Mouse (Mus musculus): Measurements from ENCODE around the gene Drc1. TPM values are rescaled to one million over a fixed set of nuclear protein-coding genes. Genes with fewer than 3 reads are reported as not detected.
A peak's percentile ranks its signal among the peaks of the same experiment; 100 is the strongest.

The Drc1 gene
- total RNA-seq, 2 experiments from 2014 or later: 7.6 to 8.6 TPM

GRCm38 (mm10) chr5:30389836-30390235 lies 108.6 kb downstream of the Drc1 start:
- no peak overlapping the region for H3K27ac ChIP-seq
- DNase-seq (ENCODE audit: low spot score in 2 of 2): no peak
- no peak overlapping the region for H3K4me3 ChIP-seq
- no peak for TF ChIP-seq CTCF (conservative IDR thresholded peaks at IDR 0.05)

DNA sequence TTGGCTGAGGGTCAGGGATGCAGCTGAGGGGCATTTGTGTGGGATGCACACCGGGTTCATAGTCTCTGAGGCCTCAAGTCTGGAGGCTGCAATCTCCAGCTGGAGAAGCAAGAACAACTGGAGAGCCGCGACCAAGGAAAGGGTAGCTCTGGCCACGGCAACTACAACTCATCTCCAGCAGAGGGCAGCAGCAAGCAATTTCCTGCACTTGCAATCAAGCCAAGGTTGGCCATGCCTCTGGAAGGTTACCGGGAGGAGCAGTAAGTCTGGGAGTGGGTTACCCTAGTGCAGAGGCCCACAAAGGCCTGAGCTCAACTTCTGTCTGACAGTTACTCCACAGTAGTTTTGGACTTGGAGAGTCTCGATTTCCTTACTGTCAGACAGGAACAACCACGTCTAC lies 110.3 kb downstream of the Drc1 start:
- TF ChIP-seq CTCF (conservative IDR thresholded peaks at IDR 0.05): peak; percentile 98

DNA sequence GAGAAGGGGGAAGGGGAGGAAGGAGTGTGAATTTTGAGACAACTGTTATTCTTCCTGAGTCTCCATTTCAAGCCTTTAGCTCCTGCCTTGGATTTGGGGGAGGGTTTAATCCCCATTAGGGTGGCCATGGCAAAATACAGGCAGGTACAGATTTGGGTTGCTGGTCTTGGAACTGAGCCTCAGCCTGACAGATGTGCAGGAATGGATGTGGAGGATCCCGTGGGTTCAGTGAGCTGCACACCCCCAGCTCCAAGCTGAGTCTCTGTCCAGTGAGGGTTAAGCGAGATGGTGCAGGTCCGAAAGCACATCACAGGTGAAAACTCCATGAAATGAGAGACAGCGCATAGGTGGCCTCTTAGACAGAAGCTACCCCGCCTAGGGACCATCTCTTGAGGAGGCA lies 119.3 kb downstream of the Drc1 start:
- Histone ChIP-seq H3K27ac (peak overlapping the region; percentile 58; the same call in 1 of the 2 replicates), H3K4me3 (no peak overlapping the region)
- no peak for TF ChIP-seq CTCF (conservative IDR thresholded peaks at IDR 0.05)
- DNase-seq (ENCODE audit: low spot score in 2 of 2): no peak

More for the DNA sequence above, 110.3 kb downstream of the Drc1 start:
- no peak overlapping the region for H3K27ac ChIP-seq
- peak; percentile 46 to 79 for DNase-seq (ENCODE audit: low spot score in 2 of 2)
- no peak overlapping the region for H3K4me3 ChIP-seq

- no peak for TF ChIP-seq CTCF (conservative IDR thresholded peaks at IDR 0.05)
- peak overlapping the region; percentile 58; the same call in 1 of the 2 replicates for H3K27ac ChIP-seq
- DNase-seq (ENCODE audit: low spot score in 2 of 2): peak in 1 of 2 experiments; percentile 6
- no peak overlapping the region for H3K4me3 ChIP-seq
Measured at GRCm38 (mm10) chr5:30401165-30401564, 120.0 kb downstream of the Drc1 start.

- TF ChIP-seq CTCF (conservative IDR thresholded peaks at IDR 0.05): no peak
- H3K4me3 ChIP-seq: no peak overlapping the region
- DNase-seq (ENCODE audit: low spot score in 2 of 2): peak in 1 of 2 experiments; percentile 6
- H3K27ac ChIP-seq: no peak overlapping the region
Measured at GRCm38 (mm10) chr5:30406876-30407275, 125.7 kb downstream of the Drc1 start.

DNA sequence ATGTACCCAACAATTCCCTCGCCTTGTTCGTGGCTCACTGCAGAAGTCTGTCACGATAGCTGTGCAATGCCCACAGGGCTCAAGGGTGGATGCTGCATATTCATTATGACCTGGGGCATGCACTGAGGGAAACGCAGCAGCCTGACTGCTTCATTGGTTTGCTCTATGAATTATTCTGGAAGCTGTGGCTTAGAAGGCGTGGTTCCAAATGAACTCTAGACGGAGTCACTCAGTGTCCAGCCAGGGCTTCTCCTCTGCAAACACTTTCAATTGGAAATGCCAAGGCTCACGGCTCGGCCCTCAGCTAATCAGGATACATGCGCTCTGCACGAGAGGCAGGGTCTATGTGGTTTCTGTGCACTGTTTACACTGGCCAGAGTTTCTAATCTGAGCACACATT lies 130.3 kb downstream of the Drc1 start:
- DNase-seq (ENCODE audit: low spot score in 2 of 2): no peak
- Histone ChIP-seq H3K27ac (no peak overlapping the region), H3K4me3 (no peak overlapping the region)
- no peak for TF ChIP-seq CTCF (conservative IDR thresholded peaks at IDR 0.05)

- H3K4me3 ChIP-seq: no peak overlapping the region
- H3K27ac ChIP-seq: no peak overlapping the region
- DNase-seq (ENCODE audit: low spot score in 2 of 2): no peak
- no peak for TF ChIP-seq CTCF (conservative IDR thresholded peaks at IDR 0.05)
Measured at GRCm38 (mm10) chr5:30415381-30415780, 134.2 kb downstream of the Drc1 start.

DNA sequence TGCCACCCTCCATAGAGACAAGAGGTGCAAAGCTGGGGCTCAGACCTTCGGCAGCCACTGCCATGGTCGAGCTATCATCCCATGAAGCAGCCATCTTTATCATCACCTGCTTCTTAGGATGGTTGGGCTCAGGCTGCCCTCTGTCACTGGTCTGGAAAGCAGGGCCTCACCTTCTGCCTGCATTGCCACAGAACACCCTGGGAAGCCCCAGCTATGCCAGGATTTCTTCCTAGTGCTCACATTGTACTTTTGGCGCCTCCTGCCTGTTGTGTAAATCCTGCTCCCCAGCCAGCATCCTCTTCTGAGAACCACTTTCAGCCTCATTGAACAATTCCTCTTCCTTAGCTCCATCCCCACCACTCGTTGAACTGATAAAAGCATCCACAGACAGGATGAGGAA lies 134.7 kb downstream of the Drc1 start:
- Histone ChIP-seq H3K27ac (no peak overlapping the region), H3K4me3 (no peak overlapping the region)
- 0 out of 2 replicates have a peak, but pooled peaks have one; percentile 12 for TF ChIP-seq CTCF (conservative IDR thresholded peaks at IDR 0.05)
- no peak for DNase-seq (ENCODE audit: low spot score in 2 of 2)

Other genes starting within 250 kb of the Drc1 start
- 1 to 10 TPM; 5.8 to 7.2 TPM for gene Tyms, start 207.8 kb upstream of the Drc1 start, total RNA-seq (2021)
- gene Garem2, start 176.2 kb upstream of the Drc1 start, total RNA-seq (2021): 10 to 100 TPM; 12.7 to 12.9 TPM
- gene 3110082J24Rik, start 175.3 kb upstream of the Drc1 start, total RNA-seq (2021): 1 to 10 TPM; 2.0 to 2.6 TPM
- 10 to 100 TPM; 77.8 to 80.9 TPM for gene Hadha, start 126.2 kb upstream of the Drc1 start, total RNA-seq (2021)
- gene Hadhb, start 126.1 kb upstream of the Drc1 start, total RNA-seq (2021): 10 to 100 TPM; 88.4 to 93.2 TPM
- gene Adgrf3, start 75.7 kb upstream of the Drc1 start, total RNA-seq (2021): not detected
- 10 to 100 TPM; 34.9 to 35.3 TPM for gene Selenoi, start 48.8 kb upstream of the Drc1 start, total RNA-seq (2021)
- gene Otof, start 180.5 kb downstream of the Drc1 start, total RNA-seq (2021): 1 to 10 TPM; 4.2 to 4.4 TPM
- gene 1700001C02Rik, start 184.7 kb downstream of the Drc1 start, total RNA-seq (2021): under 1 TPM in 1 of 2 experiments, not detected in 1; 0.90 TPM

Measured in layer of hippocampus, adult 2 months (tissue).